Mouse (Mus musculus) lung, adult 2 months (tissue): ENCODE results near the gene Stat3.

Experiments used
- CTCF ChIP-seq: fragments of 200-500 bp; IDR thresholded peaks from 2 replicates; pipeline ENCODE4 v1.5.1; 2011; ENCODE audit warnings: mild to moderate bottlenecking, low read length, control low read depth; ENCODE audit not compliant: insufficient read depth
- POLR2A ChIP-seq: fragments of 200-500 bp; IDR thresholded peaks from 2 replicates; pipeline ENCODE4 v1.6.1; 2011; ENCODE audit warnings: low read depth, mild to moderate bottlenecking, control low read depth, low read length, borderline replicate concordance; ENCODE audit errors: extremely low read depth

DNA sequence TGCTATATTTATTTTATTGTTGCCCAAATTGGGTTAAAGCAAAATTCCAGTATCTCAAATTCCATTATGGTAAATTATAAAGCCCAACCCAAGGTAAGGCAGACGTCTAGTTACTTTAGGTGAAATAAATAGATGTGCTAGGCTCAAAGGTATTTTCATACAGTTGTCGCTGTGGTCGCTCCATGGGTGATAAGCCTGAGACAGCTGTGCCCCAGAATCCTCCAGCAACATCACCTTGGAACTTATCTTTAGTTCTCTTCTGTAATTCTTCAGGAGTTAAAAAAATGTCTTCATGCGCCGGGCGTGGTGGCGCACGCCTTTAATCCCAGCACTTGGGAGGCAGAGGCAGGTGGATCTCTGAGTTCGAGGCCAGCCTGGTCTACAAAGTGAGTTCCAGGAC, 100.4 kb downstream of the Stat3 start:
- no peak for TF ChIP-seq CTCF
- no peak for TF ChIP-seq POLR2A
